Mouse (Mus musculus): ENCODE measurements around the gene Kri1.

DNA sequence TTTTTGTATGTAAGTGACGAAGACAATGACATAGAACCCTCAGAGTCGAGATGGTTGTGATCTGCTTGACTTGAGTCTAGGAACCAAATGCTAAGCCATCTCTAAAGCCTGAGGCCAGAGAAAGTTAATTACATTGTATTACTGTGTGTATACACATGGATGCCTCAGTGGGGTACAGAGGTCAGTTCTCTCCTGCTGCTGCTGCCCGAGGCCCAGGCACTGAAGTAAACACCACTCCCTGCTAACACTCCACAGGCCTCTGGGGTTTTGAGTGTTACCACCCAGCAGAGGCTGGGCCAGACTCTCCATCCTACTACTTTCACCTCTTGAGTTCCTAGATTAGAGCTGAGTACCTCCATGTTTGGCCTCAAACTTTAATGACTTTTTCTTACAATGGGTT, 3.8 kb downstream of the Kri1 start:
- TF ChIP-seq CTCF (IDR thresholded peaks at IDR 0.05), result no peak
- TF ChIP-seq EP300 (IDR thresholded peaks at IDR 0.05), result no peak

Measured in lung, postnatal 0 days (tissue).